Mouse (Mus musculus): ENCODE results near the gene Robo1.

The Robo1 gene

DNA sequence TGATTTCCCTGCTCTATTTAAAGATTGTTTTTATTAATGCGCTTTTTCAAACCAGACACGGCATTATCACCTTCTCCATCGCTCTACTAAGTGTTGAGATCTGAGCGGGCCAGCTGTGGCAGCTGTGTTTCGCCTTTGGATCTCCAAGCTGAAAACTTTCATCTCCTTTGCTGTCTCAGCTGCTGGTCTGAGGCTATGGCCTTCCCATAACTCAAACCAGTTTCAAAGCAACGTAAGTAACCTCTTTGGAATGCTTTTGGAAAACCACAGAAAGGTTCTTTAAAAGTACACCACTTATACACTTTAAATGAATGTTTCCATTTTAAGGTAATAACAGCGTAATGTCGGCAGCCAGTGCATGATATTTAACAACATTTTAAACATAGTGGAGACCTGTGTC is 520.3 kb downstream of the Robo1 start:
- DNase-seq (ENCODE audit: low read depth) = no peak

DNA sequence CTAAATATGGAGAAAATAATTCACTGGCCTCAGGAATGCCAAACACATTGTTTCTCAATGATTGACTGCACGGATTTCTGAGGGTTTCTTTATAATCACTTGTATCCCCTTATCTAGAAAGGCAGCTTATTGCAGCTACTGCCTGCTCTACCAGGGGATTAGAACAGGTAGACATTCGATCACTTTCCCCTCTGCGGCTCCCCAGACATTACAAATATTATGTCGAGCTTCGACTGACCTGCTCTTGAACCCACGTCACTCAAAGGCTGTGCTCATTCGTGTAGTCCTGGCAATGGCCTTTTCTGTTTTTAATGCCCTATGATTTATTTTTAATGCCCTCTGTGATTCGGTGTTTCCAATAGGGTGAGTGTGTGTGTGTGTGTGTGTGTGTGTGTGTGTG is 521.4 kb downstream of the Robo1 start:
- no peak for DNase-seq (ENCODE audit: low read depth)

DNA sequence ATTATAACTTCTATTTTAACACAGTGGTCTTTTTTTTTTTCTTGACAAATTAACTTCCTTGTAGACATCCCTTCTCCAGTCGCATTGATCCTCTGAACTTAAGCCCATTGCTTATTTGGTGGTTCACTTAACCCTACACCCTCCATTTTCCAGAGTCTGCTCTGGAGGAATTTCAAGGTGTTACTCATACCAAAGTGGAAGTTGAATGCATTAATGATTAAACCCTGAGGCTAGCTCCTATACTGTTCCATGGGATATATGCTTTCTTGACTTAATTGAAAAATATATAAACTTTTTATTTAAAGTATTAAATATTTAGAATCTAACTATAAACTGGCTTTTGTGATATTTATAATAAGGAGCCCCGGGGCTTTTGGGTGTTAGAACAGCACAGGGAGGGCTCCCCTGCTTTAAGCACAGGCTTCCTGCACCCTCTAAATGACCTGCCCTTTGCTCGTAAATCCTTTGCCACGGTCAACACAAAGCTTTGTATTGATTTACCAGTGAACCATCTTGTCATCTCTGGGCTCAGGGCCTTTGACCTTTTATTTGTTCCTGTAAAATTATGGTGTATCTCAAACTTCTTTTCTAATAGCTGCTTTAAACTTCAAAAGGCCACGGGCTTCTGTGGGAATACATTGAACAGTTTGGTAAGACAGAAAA is 522.4 kb downstream of the Robo1 start:
- DNase-seq (ENCODE audit: low read depth) = no peak

DNA sequence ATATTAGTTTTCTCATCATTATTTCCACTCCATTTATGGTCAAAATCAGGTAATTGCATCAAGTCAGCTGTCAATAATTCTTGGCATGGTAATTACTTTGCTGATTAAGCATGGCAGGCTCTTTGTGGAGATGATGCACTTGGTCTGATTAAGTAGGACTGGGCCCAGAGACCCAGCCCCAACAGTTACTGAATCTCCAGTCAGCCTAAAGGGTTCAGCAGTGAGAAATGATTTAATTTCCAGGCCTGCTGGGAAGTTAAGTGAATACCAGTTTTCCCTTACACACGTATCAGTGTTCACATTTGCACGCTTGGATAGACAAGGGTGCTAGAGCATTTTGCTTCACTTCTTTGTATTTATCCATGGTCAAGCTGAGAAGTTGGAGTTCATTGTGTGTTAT is 526.2 kb downstream of the Robo1 start:
- DNase-seq (ENCODE audit: low read depth) = no peak

DNA sequence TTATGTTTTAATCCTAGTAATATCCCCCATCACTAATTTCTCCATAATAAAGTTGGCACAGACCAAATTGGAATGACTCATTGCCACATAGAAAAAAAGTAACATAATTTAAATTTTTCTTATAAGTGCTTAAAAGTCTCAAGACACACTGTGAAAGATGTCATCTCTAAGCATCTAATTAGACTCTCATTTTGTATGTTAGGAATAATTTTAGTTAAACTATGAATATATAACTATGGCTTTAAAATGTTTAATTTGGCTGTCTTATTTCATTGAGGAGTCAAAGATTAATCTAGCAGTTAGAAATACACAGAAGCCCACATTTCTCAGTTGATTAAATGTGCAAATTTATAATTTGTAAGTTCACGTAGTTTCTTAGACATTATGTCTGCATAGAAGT is 530.9 kb downstream of the Robo1 start:
- no peak for DNase-seq (ENCODE audit: low read depth)

DNA sequence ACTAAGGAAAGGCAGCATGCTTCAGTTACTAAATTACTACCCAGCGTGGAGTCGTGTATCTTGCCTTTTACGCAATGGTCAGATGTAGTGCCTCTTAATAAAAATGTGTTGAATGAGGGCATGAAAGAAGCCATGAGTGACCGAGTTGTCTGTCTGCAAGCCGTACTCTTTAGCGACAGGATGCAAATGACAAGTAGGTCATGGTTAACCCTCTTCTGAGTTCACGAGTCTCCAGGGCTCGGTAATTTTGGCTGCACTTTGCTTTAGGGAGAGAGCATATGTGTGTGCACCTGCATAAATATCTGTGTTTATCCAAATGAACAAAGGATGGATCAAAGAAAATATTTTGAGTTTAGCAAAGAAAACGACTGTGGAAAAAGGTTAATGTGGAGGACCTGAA is 533.0 kb downstream of the Robo1 start:
- DNase-seq (ENCODE audit: low read depth) = no peak

DNA sequence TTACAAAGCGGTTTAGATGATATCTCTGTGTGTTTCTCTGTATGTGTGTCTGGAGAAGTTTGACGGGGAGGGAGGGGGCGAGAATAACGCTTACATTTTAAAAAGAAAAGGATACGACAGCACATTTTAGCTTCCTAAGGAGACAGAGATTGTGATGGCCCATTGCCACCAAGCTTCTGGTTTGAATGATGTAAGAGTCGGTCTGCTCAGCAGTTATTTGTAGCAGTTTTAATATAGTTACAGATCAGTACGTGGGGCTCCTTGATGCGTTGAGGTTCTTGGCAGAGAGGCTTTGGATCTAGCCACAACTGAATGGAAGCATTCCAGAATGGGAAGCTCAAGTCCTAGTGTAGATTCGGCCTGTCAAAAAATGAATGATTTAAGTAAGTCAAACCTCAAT is 546.0 kb downstream of the Robo1 start:
- no peak for DNase-seq (ENCODE audit: low read depth)

DNA sequence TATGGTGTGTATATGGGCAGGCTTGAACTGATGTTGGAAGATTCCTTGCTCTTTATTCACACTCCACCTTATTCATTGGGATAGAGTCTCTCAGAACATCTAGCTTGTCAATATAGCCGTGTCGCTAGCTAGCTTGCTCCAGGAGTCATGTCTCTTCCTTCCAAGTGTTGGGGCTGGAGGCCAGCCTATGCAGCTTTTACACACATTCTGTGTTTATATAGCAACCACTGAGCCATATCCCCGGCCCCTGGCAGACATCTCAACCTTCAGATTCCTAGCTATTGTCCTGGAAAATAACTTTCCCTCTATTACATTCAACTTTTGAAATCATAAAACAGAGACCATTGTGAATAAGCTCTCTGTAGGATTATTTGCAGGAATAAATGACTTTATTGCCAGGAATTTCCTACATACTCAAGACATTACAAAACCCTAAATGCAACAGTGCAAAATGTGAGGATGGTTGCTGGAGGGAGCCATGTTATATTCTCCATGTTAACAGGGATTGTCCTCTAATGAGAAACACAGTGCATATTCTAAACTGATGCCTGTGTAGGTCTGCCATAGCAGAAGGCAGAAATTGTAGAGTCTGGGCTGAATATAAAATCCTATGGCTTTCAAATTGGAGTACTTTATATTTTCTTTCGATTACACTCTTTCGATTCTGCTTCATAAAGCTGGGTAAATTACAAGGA is 546.9 kb downstream of the Robo1 start:
- no peak for DNase-seq (ENCODE audit: low read depth)

DNA sequence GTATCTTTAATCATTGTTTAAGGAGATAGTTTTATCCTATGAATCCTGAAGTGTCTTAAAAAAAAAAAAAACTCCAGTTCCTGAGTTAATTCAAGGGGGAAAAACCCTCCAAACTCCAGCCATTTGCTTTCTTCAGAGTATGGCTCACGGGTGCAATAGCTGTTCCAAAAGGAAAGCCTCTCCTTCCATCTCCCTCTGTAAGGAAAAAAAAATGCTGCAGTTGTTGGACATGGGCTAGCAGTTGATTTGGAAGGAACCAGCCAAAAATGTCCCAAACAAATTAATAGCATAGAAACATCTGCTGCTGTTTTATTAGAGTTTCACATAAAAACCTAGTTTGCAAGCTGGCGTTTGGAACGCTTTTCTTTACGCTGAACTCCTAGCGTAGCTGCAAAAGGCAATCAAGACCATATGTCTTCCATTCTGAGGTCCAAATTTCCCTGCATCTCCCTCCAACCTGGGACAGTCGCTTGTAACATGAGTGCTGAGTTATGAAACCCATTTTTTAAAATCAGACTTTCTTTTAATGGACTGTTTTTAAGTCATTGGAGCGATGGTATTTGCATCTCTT is 553.7 kb downstream of the Robo1 start:
- no peak for DNase-seq (ENCODE audit: low read depth)

DNA sequence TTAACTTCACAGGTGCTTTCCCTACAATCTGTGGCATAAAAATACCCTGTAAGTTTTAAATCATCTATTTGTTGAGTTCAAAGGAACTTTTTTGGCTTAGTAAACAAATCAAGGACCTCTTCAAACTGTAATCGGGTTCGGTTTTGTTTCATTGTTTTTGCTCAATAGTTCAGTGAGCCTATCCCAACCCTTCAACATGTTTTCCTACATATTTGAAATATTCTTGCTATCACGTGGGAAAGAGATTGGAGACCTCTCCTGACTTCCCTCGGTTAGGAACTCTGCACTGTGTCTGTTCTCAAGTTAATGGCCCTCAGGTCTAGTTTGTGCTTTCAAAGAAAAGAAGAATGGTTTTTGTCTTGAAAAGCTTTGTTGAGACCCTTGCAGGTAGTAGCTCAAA is 557.9 kb downstream of the Robo1 start:
- no peak for DNase-seq (ENCODE audit: low read depth)

DNA sequence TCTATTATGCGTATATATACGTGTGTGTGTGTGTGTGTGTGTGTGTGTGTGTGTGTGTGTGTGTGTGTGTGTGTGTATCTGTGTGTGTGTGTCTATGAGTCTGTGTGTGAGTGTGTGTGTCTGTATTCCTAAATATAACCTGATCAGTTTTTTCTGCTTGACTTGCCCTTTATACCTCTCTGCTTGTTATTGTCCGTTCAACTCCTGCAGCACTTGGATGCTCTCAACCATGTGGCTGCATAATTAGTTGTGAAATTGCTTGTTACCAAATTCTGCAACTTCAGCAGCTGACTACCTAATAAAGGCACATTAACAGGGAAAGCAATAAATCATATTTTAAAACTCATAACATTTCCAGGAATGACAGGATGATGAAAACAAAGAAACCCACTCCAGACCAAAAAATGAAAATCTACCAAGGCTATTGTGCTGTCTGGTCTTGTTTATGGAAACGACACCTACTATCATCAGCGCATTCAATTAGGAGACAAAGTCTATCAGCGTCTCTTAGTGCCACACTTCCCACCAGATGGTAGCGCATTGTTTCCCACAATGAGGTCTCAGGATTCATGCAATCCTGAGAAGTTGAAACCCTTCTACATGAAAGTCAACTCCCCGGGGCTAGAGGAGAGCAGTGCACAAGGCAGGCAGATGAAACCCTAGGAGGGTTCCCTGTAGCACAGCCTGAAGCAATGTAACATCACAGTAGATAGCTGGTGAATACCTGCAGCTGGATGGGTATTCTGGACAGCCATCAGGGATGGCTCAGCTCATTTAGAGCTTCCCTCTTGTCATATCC is 567.0 kb downstream of the Robo1 start:
- no peak for DNase-seq (ENCODE audit: low read depth)

DNA sequence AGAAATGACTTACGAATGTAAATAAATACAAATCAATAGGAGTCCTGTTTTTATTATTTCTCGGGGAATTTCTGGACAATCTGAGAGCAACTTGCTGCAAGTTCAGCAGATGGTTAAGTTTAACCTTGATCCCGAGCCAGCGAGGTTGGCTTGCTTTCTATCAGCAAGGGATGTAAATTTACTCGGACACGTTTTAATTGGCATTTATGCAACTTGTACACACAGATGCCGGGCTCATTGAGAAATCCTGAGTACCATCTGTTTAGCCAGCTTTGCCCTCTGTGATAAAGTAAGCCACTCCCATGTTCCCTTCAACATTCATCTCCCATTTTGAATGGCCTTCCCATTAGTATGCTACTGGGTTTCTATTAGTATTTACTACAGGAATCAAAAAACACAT is 580.0 kb downstream of the Robo1 start:
- DNase-seq (ENCODE audit: low read depth) = no peak

DNA sequence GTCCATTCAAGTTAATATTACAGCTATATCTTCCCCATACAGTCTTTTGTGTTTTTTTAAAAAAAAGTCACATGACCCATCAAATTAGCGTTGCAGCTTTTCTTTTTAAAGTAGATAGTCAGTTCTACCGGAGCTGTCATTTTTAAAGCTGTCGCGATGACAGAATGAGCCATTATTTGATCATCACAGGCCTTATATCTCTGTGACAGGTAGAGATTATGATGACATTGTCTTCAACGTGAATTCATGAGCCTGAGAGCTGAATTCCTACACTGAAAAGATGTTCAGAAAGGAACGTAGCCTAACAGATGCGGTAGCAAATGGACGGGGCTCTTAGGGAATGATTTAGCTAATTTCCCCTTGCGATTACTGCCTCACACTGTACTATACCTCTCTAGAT is 581.3 kb downstream of the Robo1 start:
- DNase-seq (ENCODE audit: low read depth) = no peak

DNA sequence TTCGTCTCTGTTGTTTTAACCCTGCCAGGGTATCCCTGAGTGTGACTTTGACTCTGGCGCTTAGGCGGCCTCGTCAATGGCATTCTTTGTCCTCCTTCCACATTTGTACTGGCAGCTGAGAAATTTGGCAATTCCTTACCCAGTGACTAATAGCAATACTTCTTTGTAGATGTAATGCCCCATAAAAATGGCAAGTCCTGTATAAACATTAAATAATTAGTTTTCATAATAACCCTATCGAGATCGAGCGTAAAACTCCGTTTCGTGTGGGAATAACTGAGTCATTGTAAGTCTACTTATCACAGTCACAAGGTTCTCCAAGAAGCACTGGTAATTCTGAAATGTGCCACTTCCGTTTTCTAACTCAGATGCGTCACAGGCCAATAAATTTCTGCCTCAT is 589.0 kb downstream of the Robo1 start:
- no peak for DNase-seq (ENCODE audit: low read depth)

DNA sequence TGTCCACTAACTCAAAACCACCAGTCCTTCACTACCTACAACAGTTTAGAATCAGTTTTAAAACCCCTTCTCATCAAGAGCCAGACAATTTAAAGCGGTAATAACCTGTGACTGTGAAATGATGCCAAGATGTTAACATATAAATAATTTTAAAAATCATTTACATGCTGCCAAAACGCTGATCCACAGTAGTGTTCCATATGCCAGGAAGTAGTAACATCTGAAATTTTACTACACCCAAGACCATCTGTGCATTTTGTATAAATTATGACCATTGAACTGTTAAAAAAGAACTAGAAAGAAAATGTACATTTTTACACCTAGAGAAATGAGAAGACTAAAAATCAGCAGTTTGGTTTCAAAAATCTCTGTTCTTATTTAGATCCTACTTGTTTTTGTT is 600.8 kb downstream of the Robo1 start:
- DNase-seq (ENCODE audit: low read depth) = no peak

DNA sequence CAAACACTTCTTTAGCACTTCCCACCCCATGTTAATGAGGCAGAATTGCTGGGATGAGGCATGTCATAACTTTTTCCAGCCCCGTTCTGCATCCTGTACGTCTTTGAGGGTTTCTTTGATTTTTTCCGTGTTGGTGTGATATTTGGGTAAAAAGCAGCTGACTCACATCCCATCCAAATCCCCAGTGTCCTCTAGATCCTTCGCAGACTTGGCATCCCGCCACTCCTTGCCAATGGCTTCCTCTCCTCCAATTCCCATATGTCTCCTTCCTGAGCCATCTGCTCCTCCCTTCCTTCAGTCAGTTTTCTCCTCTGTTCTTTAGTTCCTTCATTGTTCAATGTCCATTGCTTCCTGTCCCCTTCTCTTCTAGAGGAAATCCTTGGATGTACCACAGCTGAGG is 605.0 kb downstream of the Robo1 start:
- no peak for DNase-seq (ENCODE audit: low read depth)

DNA sequence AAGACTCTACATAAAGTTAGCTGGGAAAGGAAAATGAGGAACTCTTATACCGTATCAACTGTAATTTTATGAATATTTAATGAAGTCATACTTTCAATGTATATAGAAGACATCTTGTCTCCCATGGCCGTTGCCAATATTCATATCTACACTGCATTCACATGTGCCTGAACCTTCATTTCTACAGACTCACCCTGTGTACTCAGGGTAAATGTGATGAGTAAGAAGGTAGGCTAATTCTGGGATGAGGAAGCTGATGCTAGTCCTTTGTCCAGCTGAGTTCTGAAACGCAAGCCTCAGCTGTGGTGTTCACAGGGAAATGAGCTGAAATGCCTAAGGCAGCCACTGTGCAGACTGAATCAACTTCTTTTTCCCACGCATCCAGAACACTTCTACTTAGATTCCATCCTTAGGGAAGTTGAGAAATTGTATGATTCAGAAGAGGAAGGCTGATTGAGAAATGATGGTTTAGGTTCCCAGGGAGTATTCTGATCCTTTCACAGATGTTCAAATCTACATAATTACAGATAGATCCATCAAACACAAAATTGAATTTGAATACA is 606.0 kb downstream of the Robo1 start:
- DNase-seq (ENCODE audit: low read depth) = no peak

DNA sequence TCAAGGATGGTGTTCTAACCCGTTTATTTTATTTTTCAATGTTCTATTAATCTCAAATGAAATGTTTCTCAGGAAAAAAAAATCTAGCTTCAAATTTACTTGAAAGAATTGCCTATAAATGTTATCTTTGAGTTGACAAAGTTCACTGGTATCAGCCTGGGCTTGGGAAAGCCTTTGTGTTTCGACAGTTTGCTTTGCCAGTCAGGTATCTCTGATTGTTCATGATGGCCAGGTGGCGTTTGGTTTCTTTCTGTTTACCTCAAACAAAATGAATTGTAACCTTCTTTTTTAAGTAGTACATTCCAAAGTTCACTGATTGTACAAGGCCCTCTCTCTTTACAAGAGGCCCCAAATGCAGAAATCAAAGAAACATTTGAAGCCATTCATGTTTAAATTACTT is 611.9 kb downstream of the Robo1 start:
- DNase-seq (ENCODE audit: low read depth) = no peak

DNA sequence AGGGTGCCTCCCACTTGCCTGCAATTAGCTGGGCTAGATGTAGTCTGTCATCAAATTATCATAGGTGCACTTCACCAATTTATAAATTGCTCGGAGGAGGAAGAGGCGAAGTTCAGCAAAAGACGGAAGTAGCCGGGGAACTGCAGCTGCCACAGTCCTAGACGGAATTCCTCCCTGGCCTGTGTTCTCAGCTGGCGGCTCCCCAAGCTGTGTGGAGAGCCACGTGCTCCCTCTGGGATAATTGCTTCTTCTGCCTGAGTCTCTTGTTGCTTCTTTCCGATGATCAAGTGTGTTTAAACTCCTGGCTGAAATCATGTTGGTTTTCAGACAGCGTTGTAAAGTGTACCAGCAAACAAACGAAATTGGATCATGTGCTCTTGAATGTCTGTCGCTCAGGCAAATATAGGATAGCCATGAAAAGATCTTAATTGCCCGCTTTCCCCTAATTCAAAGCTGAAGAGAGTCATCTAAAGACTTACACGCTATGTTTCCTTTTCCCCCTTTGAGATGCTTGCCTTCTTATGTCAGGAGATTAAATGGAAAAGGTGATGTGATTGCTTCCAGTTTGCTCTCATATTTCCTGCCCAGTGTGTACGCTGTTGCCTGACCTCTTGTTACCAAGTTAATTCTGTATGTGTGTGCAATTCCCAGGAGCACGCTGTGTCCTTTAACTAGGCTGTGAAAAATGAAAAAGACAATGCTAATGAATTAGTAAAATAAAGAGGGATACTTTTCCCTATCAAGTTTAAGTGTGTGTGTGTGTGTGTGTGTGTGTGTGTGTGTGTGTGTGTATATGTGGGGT is 616.5 kb downstream of the Robo1 start:
- no peak for DNase-seq (ENCODE audit: low read depth)

DNA sequence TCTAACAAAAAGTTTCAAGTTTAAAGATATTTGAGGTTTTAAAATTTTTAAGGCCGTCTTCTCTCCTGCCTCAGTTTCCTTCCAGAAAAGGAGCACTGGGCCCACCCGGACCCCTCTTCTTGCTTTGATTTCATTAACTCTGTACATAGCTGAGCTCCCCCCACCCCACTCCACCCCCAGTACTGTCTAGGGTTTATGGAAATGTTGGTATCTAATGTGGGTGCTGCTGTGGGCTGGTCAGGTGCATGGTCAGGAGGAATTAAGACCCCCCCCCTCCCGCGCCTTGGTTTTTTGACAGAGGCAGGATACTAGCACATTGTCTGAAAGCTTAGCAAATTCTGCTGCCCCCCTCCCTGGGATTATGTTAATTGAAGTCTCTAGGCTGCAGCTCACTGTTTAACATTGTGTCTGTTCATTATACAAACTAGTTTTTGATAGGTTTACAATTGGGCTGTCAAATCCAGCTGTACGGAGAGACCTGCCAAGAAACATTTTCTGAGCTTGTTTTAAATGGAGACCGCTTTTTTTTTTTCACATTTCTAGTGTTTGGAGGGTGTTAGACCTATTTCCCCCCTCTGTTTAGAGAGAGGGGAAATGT is 620.5 kb downstream of the Robo1 start:
- no peak for DNase-seq (ENCODE audit: low read depth)

DNA sequence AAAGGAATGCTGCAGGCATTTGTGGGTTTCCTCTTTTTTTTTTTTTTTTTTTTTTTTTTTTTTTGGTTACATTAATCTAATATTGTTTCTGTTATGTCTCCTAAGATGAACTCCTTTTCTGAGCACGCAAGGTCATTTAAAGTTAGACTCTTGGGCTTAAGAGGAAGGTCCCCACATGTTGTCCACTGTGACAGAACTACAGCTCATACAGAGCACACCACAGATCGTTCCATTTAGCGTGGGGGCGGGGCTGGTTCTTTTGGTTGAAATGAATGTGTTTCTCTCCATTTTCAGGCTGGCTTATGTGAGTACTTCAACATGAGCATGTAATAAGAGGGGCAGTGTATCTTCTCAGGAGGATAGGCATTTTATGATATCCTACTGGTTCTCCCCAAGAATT is 622.8 kb downstream of the Robo1 start:
- no peak for DNase-seq (ENCODE audit: low read depth)

Measured in induced T-regulatory cell, adult 2 months (primary cell).